Mouse (Mus musculus): ENCODE measurements around the gene Ndn.

The Ndn gene

DNA sequence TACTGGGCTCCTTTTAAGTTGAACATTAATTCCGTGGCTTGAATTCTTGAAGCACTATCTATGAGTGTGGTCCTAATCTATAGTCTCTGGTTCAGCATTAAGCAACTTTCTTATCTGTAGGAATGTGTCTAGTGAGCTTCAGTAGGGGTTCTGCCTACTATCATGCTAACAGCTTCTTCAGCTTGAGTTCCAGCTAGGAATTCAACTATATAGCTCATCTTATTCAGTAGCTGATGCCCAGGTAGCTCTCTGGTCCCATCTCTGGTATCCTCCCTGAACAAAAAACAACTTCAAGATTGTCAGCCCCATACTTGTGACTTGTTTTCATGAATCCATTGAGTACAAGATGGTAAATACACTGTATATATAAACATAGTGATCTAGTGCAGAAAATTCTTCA, at the start of gene Ndn:
Ndn (plus strand) TSS at position 301 of the 400 bp plus-strand sequence.
- in situ Hi-C loops (cut with MboI; ENCODE audit: unreplicated experiment in 2 of 2) = no loop called here

DNA sequence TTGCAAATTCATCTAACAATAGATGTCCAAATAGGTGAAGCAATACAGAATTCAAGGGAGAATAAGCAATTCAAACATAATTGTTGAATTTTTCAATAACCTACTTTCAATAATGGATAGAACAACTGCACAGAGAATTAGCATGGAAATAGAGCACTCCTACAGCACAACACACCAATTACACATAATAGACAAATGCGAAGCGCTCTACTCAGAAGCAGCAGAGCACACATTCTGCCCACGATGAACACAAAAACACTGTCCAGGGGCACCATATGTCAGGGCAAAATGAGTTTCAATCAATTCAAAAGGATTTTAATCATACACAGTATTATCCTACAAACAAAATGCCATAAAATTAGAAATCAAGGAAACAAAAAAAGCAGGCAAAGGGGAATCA, 43.9 kb upstream of the Ndn start:
- in situ Hi-C loops (cut with MboI; ENCODE audit: unreplicated experiment in 2 of 2) = no loop called here

DNA sequence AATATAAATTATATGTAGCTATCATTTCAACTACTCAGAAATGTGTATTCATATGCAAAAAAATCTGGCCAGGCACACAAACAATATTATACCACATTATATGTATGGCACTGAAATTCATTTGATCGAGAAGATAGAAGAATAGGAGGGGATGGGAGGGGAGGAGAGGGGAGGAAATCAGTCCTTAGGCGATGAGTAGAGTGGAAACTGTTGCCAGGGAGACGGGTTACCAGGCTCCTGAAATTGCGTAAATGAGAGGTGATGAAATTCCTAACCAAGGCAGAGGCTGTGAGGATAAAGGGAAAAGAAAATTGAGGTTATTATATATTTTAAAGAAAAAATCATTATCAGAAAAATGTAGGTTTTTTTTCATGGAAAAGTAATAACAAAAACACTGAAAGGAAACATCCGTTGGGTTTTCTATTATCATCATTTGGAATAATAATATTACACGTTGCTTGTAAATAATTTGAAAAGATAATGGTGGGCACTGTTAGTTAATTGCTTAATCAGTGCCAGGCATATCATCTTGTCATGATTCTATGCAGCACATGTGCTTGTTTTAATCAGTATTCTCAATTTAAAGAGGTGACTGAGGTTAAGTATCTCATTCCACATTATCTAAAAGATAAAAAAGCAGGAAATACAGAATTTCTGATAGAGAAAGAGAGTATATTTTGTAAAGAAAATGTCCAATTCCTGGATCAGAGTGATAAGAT, 39.3 kb upstream of the Ndn start:
- in situ Hi-C loops (cut with MboI; ENCODE audit: unreplicated experiment in 2 of 2) = no loop called here

DNA sequence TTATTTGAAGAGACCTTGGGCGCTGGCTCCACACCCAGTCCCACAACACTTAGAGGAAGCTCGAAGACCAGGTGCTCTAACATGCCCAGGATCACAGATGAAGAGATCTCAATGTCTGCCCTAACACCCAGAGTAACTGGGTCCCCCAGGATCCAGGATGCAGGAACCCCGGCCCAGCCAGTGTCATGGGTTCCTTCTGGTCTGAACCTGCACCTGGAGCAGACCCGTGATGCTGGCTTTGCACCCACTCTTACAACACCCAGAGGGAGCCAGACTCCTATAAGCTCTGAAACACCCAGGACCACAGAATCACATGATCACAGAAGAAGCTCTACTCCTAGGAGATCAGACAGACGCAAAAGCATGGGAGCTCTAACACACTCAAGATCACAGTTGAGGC, 29.6 kb upstream of the Ndn start:
- in situ Hi-C loops (cut with MboI; ENCODE audit: unreplicated experiment in 2 of 2) = no loop called here

DNA sequence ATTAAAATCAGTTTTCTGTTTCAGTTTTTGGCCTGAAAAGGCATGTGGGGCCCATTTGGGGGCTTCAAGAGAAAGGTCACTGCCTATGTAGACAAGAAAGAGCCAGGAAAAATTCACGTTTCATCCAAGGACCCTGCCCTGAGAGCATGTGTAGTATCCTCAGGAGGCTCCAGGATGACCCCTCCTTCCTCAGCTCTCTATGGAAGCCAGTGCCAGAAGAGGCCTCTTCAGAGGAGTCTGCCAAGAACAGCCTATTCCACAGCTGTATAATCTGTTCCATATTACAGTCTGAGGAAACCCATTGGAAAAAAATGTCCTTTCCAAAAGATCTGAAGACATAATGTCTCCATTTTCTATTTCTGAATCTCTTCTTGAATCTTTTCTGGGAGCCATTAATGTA, 958 bp upstream of the Ndn start:
- in situ Hi-C loops (cut with MboI; ENCODE audit: unreplicated experiment in 2 of 2) = no loop called here

DNA sequence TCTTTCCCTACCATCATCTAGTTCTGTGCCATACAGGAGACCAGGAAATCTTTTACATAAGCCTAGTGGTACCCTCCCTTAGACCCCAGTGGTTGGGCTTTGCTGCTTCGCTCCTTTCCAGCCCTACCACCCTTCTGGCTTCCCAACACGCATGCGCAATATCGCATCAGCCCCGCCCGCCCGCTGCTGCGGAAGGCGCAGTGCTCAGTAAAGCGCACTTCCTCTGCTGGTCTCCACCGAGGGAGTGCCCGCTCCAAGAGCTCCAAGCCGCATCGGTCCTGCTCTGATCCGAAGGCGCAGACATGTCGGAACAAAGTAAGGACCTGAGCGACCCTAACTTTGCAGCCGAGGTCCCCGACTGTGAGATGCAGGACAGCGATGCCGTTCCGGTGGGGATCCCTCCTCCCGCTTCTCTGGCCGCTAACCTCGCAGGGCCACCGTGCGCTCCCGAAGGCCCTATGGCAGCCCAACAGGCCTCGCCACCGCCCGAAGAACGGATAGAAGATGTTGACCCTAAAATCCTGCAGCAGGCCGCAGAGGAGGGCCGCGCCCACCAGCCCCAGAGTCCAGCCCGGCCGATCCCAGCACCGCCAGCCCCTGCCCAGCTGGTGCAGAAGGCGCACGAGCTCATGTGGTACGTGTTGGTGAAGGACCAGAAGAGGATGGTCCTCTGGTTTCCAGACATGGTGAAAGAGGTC, 1.9 kb downstream of the Ndn start:
- in situ Hi-C loops (cut with MboI; ENCODE audit: unreplicated experiment in 2 of 2) = no loop called here

DNA sequence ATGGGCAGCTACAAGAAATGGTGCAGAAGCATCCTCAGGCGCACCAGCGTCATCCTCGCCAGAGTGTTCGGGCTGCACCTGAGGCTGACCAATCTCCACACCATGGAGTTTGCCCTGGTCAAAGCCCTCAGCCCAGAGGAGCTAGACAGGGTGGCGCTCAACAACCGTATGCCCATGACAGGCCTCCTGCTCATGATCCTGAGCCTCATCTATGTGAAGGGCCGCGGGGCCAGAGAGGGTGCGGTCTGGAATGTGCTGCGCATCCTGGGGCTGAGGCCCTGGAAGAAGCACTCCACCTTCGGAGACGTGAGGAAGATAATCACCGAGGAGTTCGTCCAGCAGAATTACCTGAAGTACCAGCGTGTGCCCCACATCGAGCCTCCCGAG, 2.4 kb downstream of the Ndn start:
- in situ Hi-C loops (cut with MboI; ENCODE audit: unreplicated experiment in 2 of 2) = no loop called here

DNA sequence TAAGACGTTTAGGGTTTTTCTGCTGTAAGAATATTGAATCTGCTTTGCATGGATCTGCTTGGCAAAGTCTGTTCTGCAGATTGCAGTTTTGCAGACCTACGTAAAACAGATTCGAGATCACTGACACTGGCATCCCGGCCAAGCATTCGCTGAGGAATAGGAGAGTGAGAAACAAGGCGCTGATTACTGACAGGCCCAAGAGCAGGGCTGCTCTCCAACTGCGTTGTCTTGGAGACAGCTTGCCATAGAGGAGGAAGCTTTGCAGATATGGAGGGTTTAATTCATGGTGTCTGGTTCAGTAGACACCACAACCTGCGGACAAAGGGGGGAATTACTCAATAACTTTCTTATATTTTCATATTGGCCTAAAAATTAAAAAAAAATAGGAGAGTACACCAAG, 4.9 kb downstream of the Ndn start:
- in situ Hi-C loops (cut with MboI; ENCODE audit: unreplicated experiment in 2 of 2) = no loop called here

DNA sequence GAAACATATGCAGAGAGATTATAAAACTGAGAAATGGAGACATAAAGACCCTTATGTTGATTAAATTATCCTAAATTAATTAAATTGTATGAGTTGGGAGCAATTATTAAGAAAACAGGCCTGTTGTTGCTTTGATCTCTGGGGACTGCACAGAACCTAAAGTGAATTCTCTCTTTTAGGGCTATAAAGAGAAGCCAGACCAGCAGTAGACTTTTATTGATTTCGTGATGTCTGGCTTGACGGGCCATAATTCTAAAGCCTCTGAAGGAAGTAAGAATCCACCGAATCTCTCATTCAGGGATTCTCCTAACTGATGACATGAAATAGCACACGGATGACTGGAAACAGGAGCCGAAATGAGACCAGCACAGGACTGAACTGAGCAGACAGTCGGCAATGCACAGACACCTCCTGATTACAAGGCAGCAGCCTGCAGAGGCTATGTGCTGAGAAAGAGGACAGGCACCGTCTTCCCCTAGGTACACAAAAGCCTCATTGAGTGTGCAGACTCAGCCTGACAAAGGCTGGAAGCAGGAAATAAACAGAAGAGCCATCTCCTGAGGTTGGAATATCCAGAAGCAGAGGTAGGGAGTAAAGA, 18.8 kb downstream of the Ndn start:
- in situ Hi-C loops (cut with MboI; ENCODE audit: unreplicated experiment in 2 of 2) = no loop called here

DNA sequence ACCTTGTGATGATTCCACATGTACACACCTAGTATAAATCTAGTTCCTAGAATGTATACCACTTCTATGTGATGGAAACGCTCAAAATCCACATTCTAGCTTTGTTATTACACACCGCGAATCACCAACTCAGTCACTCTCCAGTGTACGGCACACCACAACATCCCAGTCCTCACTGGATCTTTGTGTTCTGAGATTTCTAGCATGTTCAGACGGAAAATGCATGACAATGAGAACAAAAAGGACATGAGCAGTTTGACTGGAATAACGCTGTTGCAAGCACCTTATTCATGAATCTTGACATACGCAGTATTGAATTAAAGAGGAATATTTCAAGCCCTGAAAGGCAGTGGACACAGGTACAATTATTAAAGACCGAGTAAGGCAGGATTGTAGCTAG, 20.4 kb downstream of the Ndn start:
- in situ Hi-C loops (cut with MboI; ENCODE audit: unreplicated experiment in 2 of 2) = no loop called here

DNA sequence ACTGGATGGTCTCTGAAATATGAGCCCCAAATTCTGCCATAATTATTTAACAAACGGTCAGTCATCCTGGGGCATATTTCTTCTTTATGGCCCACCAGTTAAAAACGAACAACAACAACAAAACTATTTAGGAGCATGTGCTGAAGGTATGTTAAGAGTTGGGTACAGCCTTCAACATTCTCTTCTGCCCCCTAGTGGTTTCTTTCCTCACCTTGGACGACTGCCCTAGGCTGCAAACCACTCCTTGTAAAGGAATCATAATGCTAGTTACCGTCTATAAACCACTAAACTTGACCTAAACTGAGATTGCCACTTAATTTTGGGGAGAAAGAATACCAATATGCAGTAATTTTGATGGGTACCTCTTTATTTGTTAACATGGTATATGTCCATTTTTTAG, 29.3 kb downstream of the Ndn start:
- in situ Hi-C loops (cut with MboI; ENCODE audit: unreplicated experiment in 2 of 2) = loop anchor here in 1 of 2 experiments (25.0 kb wide), 1 partner anchor 1638 kb away; no protein-coding TSS in a partner anchor

DNA sequence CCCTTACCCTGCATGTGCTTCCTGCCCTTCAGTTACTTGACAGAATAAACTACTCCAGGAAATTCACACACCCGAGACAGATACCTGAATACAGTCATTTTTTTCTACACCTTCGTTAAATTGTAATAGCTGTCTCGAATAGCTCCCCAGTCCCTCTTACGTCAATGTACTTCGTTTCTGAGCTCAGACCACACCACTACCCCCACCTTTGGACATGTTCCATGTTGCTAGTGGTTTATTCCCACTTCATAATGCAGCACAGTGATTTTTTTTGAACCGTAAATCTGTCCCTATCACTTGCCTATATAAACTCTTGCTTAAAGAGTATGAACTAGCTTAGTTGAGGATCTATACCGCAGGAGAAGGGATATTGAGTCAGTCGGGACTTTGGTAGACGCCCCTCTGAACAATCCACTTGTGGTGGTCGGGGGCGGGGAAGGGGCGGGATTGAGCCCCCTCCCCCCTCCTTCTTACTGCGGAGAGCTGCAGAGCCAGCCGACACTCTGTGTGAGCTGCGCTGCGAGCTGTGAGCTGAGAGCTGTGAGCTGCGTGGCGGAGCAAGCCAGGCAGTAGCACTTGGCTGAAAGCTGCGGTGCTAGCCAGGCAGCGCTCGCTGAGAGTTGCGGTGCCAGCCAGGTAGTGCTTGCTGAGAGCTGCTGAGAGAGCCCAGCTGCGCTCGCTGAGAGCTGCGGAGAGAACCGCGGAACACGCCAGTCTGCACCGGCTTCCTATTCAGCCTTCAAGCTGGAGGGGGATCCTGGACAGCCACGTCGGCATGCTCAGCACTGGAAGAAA, 30.3 kb downstream of the Ndn start, which contains the start of gene Magel2:
Magel2 (plus strand) TSS at position 501 of the 795 bp plus-strand sequence.
- in situ Hi-C loops (cut with MboI; ENCODE audit: unreplicated experiment in 2 of 2) = loop anchor here in 1 of 2 experiments (25.0 kb wide), 1 partner anchor 1639 kb away; no protein-coding TSS in a partner anchor

DNA sequence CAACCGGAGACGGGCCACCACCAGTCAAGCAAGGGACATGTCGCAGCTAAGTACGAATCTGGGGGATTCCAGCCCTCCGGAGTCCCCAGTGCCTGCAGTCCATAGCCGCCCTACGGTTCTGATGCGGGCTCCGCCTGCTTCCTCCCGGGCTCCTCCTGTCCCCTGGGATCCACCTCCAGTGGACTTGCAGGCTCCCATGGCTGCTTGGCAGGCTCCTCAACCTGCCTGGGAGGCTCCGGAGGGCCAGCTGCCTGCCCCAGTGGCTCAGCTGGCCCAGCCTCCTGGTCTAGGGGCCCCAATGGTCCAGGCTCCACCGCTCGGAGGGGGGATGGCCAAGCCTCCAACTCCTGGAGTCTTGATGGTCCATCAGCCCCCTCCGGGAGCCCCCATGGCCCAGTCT, 30.9 kb downstream of the Ndn start:
- in situ Hi-C loops (cut with MboI; ENCODE audit: unreplicated experiment in 2 of 2) = loop anchor here in 1 of 2 experiments (25.0 kb wide), 1 partner anchor 1640 kb away; no protein-coding TSS in a partner anchor

DNA sequence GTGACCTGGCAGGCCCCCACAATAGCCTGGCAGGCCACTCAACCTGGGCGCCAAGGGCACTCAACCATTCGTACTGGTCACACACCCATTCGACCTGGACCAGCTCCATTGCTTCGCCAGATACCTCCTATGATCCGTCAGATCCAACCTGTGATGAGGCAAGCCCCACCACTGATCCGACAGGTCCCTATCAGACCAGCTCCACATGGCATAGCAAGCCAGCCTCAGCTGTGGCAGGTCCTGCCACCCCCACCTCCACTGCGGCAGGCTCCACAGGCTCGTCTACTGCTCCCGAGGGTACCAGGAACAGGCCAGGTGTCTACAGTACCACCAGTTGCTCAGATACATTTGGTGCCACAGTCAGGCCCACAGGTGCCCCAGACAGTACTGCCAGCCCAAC, 32.2 kb downstream of the Ndn start:
- in situ Hi-C loops (cut with MboI; ENCODE audit: unreplicated experiment in 2 of 2) = loop anchor here in 1 of 2 experiments (25.0 kb wide), 1 partner anchor 1641 kb away; no protein-coding TSS in a partner anchor

DNA sequence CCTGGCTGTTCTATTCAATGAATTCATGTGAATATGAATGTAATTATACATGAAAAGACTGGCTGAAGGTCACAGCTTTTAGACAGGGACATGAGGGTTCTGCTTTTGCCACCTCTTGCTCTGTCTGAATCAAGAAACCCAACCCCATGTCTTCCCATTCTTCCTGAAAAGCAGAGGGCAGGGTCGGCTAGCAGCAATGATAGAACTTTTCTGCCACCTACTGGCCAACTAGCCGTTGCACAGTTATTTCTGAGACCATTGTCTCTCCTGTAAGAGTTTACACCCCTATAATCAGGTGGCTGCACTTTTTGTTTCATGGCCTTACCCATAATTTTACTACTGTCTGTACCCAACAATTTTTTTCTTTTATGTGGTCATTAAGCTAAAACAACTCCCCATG, 36.0 kb downstream of the Ndn start:
- in situ Hi-C loops (cut with MboI; ENCODE audit: unreplicated experiment in 2 of 2) = loop anchor here (10.0 to 25.0 kb wide), 2 partner anchors 1645 to 1658 kb away; no protein-coding TSS in a partner anchor

DNA sequence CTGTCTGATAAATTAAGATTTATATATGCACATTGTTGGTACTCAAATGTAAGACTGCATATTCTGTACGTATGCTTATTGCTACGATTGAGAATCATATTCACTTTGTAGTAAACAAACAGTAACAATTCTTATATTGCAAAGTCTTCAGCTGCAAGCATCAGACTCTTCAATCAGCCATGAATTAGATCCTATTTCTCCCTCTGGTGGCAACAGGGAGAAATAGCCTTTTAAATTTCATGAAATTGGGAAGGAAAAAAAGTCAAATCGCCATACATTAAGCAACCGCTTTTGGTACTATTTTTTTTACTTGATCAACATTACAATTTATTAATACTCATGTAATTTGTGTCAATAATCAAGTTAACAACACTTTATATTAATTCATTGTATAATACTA, 41.9 kb downstream of the Ndn start:
- in situ Hi-C loops (cut with MboI; ENCODE audit: unreplicated experiment in 2 of 2) = loop anchor here (10.0 to 25.0 kb wide), 2 partner anchors 1651 to 1663 kb away; no protein-coding TSS in a partner anchor

DNA sequence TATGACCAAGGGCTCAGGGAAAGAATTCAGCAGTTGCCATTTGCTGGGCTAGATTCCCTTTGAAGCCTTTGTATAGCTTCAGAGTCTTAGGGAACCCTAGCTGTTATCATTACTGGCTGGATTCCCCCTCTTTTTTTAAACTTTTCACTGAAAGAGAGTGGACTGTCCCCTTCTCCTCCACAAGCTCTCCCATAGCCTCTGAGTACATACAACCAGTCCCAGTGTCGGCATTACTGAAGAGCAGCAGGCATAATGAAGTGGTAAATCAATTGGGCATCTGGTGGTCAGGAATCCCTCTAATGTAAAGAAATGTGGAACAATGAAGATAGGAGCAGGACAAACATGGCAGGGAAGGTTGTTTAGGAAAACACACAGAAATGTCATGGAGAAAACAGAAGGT, 45.8 kb downstream of the Ndn start:
- in situ Hi-C loops (cut with MboI; ENCODE audit: unreplicated experiment in 2 of 2) = loop anchor here in 1 of 2 experiments (25.0 kb wide), 1 partner anchor 1655 kb away; no protein-coding TSS in a partner anchor

Measured in v-Abl transformed pro-B cells (cell line).